In the genomic region with DNA sequence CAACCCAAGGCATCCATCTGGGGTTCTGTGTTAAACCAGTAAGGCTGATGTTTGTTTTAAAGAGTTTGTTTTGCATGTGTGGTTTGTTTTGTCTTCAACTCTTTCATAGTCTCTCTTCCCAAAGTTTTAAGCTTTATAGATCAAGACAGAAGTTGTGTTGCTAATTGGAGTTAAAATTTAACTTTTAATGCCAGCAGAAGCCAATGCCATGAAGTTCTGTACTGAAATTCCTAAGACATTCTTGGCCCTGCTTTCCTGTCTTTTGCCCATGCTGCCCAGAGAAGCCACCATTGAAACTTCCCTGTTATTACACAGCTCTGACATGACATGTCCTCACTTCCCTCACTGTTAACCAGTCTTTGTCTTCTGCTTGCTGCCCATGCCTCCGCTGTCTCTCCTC, we compare ENCODE assay signal across 29 mouse cellular contexts. TPM values are rescaled to one million over a fixed set of nuclear protein-coding genes. Genes with fewer than 3 reads are reported as not detected.
"Had no signal": no experiment of that assay in that cellular context is flagged by ENCODE, and none has a peak within 500 bp of the region (broad histone marks: within the 10 kb centered on the region; RNA-seq: fewer than 3 reads in every experiment).

No protein-coding gene starts in this region.

- DNase-seq: kidney, postnatal 25 days; layer of hippocampus, adult 9-11 months; lung, adult 18-20 months; lung, postnatal 10 days; right cerebral cortex, postnatal 25 days; thymus, adult 18-20 months; thymus, postnatal 36 days had no signal

- H3K9me3 ChIP-seq: lung, embryonic 15.5 days; midbrain, embryonic 12.5 days; neural tube, embryonic 13.5 days had no signal

- H3K4me3 ChIP-seq: layer of hippocampus, adult 2 months; lung, embryonic 15.5 days; midbrain, embryonic 12.5 days; myocyte; neural tube, embryonic 13.5 days had no signal

- H3K27ac ChIP-seq: layer of hippocampus, adult 2 months; liver, embryonic 14.5 days; lung, embryonic 15.5 days; midbrain, embryonic 12.5 days; neural tube, embryonic 13.5 days had no signal

- H3K9ac ChIP-seq: liver, embryonic 14.5 days; lung, embryonic 15.5 days; midbrain, embryonic 12.5 days; neural tube, embryonic 13.5 days had no signal

- H3K4me2 ChIP-seq: liver, embryonic 11.5 days; lung, embryonic 15.5 days; midbrain, embryonic 12.5 days; neural tube, embryonic 13.5 days had no signal

- H3K27me3 ChIP-seq: lung, embryonic 15.5 days; midbrain, embryonic 12.5 days; neural tube, embryonic 13.5 days had no signal

- ATAC-seq: intestine, postnatal 0 days; midbrain, embryonic 16.5 days had no signal

- H3K4me1 ChIP-seq: lung, embryonic 15.5 days had no signal

RNA-seq across cellular contexts. Expression of a gene that starts 43.7 kb away (rescaled TPM):
- total RNA-seq: layer of hippocampus, adult 2 months; layer of hippocampus, postnatal 25 days; left cerebral cortex, adult 18-20 months; left cerebral cortex, postnatal 10 days; left cerebral cortex, postnatal 36 days; monocyte, adult 5-6 weeks; neutrophil, adult 5-6 weeks had no signal
- polyA plus RNA-seq: intestine, postnatal 0 days; kidney, embryonic 14.5 days; large intestine, adult 2 months; limb, embryonic 11.5 days; limb, embryonic 14.5 days; liver, embryonic 11.5 days; liver, embryonic 14.5 days; lung, embryonic 15.5 days; midbrain, embryonic 12.5 days; midbrain, embryonic 16.5 days; myocyte; neural tube, embryonic 13.5 days; spleen, adult 2 months; stomach, embryonic 16.5 days; urinary bladder, adult 2 months had no signal
